Mouse (Mus musculus) thymus, adult 2 months (tissue): ENCODE data around the gene Fat2.

Source experiments
- CTCF ChIP-seq: fragments of 200-500 bp; IDR thresholded peaks from 2 replicates; pipeline ENCODE4 v1.5.1; 2012; ENCODE audit warnings: mild to moderate bottlenecking, control low read depth, low read length, moderate library complexity, borderline replicate concordance; ENCODE audit not compliant: control insufficient read depth, poor library complexity, insufficient read depth; ENCODE audit errors: extremely low read depth
- POLR2A ChIP-seq: fragments of 200-500 bp; IDR thresholded peaks from 2 replicates; pipeline ENCODE4 v1.6.1; 2012; ENCODE audit warnings: mild to moderate bottlenecking, low read length, control low read depth, moderate library complexity; ENCODE audit not compliant: control insufficient read depth, poor library complexity, insufficient read depth; ENCODE audit errors: extremely low read depth

DNA sequence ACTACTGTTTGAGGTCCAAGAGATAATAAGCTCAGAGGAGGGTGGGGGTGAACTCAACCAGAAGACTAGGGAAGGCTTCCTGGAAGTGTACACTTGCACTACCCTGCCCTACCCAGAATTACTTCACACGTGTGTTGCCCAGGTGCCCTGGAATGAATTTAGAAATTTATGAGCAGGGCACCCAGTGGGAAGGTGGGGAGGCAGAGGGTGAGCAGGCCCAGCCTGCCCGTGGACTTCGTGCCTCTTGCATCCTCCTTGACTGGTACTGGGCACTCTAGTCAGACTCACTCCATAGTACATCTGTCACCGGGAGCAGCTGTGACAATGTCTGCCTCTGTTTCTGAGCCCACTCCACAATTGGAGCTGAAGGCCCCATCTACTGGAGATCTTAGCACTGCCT lies 122.8 kb downstream of the Fat2 start:
- no peak for TF ChIP-seq CTCF
- TF ChIP-seq POLR2A = no peak
